Mouse (Mus musculus): Measurements from ENCODE around the gene Hist1h4c. TPM values are rescaled to one million over a fixed set of nuclear protein-coding genes. Genes with fewer than 3 reads are reported as not detected.

Hist1h4c gene
- total RNA-seq (2021): 10 to 100 TPM; 95.4 to 98.7 TPM

- DNase-seq: peak; percentile 99 to 100
These were observed at the start of gene Hist1h4c for GRCm38 (mm10) chr13:23698300-23698693. Hist1h4c (minus strand) TSS chr13:23698454.

GRCm38 (mm10) chr13:23747892-23748288 is 49.6 kb upstream of the Hist1h4c start:
- DNase-seq: no peak

GRCm38 (mm10) chr13:23747081-23747891 is 49.0 kb upstream of the Hist1h4c start:
- no peak for DNase-seq

- peak; percentile 74 to 76 for DNase-seq
These were observed 48.2 kb upstream of the Hist1h4c start, which contains the start of gene Hist1h2bb for GRCm38 (mm10) chr13:23746201-23747080. Hist1h2bb (plus strand) TSS chr13:23746734.

GRCm38 (mm10) chr13:23745381-23746161 is 47.3 kb upstream of the Hist1h4c start, which contains the start of gene Hist1h3c:
Hist1h3c (minus strand) TSS chr13:23745602.
- peak; percentile 60 to 74 for DNase-seq

- no peak for DNase-seq
These were observed 46.4 kb upstream of the Hist1h4c start for GRCm38 (mm10) chr13:23744421-23745380.

- no peak for DNase-seq
These were observed 45.7 kb upstream of the Hist1h4c start for GRCm38 (mm10) chr13:23743963-23744362.

- DNase-seq: no peak
These were observed 45.0 kb upstream of the Hist1h4c start for GRCm38 (mm10) chr13:23743215-23743614.

- no peak for DNase-seq
These were observed 43.8 kb upstream of the Hist1h4c start for GRCm38 (mm10) chr13:23742007-23742406.

GRCm38 (mm10) chr13:23740910-23741309 is 42.7 kb upstream of the Hist1h4c start:
- no peak for DNase-seq

- DNase-seq: no peak
These were observed 42.1 kb upstream of the Hist1h4c start for GRCm38 (mm10) chr13:23740256-23740840.

GRCm38 (mm10) chr13:23739922-23740252 is 41.6 kb upstream of the Hist1h4c start:
- no peak for DNase-seq

- DNase-seq: peak; percentile 90 to 93
These were observed 41.0 kb upstream of the Hist1h4c start for GRCm38 (mm10) chr13:23739069-23739921.

- peak; percentile 83 to 84 for DNase-seq
These were observed 40.4 kb upstream of the Hist1h4c start, which contains the start of gene Hist1h1c for GRCm38 (mm10) chr13:23738677-23739068. Hist1h1c (plus strand) TSS chr13:23738808.

GRCm38 (mm10) chr13:23738041-23738440 is 39.8 kb upstream of the Hist1h4c start:
- no peak for DNase-seq

GRCm38 (mm10) chr13:23737091-23737490 is 38.8 kb upstream of the Hist1h4c start:
- DNase-seq: no peak

- no peak for DNase-seq
These were observed 34.0 kb upstream of the Hist1h4c start for GRCm38 (mm10) chr13:23732156-23732804.

GRCm38 (mm10) chr13:23730479-23730878 is 32.2 kb upstream of the Hist1h4c start:
- no peak for DNase-seq

GRCm38 (mm10) chr13:23729706-23730105 is 31.5 kb upstream of the Hist1h4c start:
- DNase-seq: no peak
